Mouse (Mus musculus) retina, postnatal 1 day (tissue): ENCODE measurements around the gene Gm26920.

Source experiments
- DNase-seq: peaks from one replicate; pipeline ENCODE4 v3.0.0-alpha.2; 2012

Gene Gm26920

DNA sequence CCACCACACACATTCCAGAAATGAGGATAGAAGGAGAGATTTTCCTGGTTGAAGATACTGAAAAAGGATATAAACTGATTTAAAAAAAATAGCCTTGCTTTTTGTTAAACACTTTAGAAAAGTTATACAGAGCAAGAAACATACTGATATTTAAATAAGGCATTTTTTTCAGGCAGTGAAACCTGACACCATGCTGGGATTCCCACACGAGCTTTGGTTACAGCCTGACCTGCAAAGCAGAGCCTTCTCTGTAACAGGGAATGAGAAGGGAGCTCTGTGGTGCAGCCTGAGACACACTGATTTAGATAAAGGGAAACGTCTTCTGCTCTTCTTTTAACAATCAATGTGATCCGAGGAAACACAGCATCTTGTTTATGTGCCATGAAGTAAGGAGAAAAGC lies 36.6 kb downstream of the Gm26920 start:
- DNase-seq = no peak

GRCm38 (mm10) chr7:30050882-30051548 lies 39.2 kb downstream of the Gm26920 start, which contains the start of gene Zfp14:
Gene Zfp14, minus strand, starts transcription at chr7:30051380.
- peak; percentile 94 for DNase-seq

DNA sequence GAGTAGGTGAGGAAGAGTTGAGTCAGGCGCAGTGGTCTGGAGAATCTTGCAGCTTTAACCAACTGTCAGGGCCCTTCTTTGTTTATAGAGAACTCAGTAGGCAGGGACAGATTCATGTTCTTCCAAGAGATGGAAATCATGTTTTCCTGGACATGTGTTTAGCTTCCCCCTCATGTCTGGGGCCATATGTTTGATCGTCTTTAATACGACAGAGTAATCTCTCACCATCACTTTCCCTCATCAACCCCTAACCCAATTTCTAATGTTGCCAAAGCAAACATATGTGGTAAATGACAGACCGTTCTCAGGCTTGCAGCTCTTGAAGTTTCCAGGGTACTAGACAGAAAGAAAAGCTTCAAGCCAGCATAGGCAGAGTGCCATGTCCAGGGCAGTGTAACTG lies 42.1 kb downstream of the Gm26920 start:
- no peak for DNase-seq

- DNase-seq = no peak
Measured at GRCm38 (mm10) chr7:30044354-30044753, 45.9 kb downstream of the Gm26920 start.

GRCm38 (mm10) chr7:30034331-30034730 lies 55.9 kb downstream of the Gm26920 start:
- DNase-seq = no peak

GRCm38 (mm10) chr7:30031379-30031778 lies 58.8 kb downstream of the Gm26920 start:
- DNase-seq = no peak

GRCm38 (mm10) chr7:30030677-30031076 lies 59.5 kb downstream of the Gm26920 start:
- peak; percentile 34 for DNase-seq

DNA sequence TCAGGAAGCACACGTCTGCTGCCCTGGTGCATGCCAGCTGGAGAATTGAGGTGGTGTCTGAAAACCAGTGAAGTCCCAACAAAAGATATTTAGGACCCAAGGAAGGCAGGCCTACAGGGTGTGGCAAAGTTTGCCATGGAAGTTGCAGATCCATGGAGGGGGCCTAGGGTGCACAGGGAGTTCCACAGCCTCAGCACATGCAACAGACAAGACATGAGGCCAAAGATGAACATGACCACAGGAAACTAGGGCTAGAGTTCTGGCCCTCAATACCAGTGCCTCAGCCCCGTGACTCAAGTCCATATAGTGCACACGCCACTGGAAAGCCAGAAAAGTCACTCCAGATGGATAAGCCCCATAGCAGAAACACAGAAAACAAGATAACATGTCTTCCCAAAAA lies 61.6 kb downstream of the Gm26920 start:
- no peak for DNase-seq

DNA sequence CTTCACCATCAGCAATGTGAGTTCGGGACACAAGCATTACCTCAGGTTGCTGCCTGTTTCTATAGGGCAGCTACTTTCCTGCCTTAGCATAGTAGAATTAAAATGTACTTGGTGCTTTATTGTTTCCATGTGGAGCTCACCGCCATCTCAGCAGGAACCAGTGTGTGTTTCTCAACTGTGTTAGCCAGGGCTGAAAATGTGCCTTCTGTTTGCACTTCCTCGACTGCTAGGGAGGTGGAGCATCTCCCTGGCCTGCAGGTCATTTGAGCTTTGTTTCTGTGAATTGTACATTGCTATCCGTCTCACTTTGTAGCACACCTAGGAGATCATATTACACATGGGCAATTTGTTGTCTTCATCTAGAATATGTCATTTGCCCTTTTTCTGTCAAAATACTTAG lies 62.9 kb downstream of the Gm26920 start:
- DNase-seq = no peak

DNA sequence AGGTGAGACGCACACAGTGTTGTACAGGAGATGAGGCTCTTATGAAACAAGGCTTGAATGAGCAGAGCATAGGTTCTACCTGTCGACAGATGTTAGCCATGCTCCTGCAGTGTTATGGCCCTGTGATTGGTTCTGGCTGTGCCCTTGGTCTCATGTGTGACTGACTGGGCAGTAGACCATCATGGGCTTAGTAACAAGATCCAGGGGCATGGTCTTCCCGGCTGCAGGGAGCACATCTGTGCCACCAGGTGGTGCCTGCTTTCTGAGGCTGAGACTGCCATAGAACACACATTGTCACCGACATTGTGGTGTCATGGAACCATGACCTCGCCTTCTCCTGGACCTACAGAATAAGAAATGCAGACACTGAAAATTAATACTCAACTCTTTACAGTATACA lies 64.9 kb downstream of the Gm26920 start:
- DNase-seq = peak; percentile 16

DNA sequence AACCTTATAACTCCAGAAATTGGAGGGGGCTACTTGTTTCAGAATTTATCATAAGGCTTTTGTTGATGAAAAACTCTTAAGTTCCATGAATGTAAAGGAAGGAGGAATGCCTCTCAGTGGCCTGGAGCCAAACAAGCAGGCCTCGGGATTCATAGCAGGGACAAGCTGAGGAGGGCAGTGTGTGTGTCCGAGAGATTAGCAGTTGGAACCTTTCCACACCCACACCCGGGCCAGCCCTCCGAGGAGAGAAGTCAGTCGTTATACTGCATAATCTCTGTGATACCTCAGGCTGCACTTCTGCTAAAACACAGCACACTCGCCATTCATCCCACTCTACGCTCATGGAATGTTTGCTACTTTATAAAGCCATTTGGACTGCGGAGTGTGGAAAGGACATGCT lies 66.4 kb downstream of the Gm26920 start:
- DNase-seq = no peak

DNA sequence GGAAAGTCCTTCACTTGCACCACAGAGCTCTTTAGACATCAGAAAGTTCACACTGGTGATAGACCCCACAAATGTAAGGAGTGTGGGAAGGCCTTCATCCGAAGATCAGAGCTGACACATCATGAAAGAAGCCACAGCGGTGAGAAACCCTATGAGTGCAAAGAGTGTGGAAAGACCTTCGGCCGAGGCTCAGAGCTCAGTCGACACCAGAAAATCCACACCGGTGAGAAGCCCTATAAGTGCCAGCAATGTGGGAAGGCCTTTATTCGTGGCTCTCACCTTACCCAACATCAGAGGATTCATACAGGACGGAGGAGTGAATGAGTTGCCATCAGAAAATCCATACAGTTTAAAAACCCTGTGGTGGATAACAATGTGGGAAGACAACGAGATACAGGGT lies 66.9 kb downstream of the Gm26920 start:
- DNase-seq = no peak

- DNase-seq = no peak
Measured at GRCm38 (mm10) chr7:30019543-30019942, 70.7 kb downstream of the Gm26920 start.

DNA sequence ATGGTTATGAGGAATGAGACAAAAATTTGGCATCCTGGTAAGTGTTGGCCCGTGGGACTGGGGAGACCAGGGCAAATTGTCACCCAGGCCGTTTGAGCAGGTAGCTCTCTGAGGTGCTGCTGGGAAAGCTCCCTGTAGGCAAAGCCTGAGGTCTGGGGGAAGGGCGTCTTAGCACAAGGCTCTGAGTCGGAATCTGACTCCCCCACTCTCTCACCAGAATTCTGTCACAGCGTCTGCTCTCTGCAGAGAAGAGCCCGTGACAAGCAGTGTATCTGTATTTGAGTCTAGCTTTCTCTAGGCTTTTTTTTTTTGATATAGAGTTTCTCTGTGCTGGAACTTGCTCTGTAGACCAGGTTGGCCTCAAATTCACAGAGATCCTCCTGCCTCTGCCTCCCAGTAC lies 73.0 kb downstream of the Gm26920 start:
- DNase-seq = no peak

DNA sequence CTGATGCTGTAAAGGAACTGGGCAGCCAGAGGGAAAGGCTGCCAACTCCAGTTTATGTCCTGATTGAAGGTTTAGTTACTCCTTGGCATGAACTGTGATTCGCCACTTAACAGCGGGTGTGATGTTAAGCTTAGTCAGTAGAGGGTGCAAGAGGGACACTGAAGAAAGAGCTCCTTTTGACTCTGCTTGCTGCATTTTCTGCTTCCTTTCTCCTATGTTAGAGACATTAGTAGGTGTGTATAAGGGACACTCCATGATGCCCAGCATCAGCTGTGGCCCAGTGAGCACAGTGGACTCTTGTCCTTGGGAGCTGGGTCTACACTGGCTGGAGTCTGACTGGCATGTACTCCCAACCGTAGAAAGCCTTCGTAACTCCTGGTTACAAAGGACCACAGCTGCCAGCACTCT lies 77.2 kb downstream of the Gm26920 start:
- peak; percentile 87 for DNase-seq

GRCm38 (mm10) chr7:30010551-30011195 lies 79.5 kb downstream of the Gm26920 start:
- peak; percentile 59 for DNase-seq

DNA sequence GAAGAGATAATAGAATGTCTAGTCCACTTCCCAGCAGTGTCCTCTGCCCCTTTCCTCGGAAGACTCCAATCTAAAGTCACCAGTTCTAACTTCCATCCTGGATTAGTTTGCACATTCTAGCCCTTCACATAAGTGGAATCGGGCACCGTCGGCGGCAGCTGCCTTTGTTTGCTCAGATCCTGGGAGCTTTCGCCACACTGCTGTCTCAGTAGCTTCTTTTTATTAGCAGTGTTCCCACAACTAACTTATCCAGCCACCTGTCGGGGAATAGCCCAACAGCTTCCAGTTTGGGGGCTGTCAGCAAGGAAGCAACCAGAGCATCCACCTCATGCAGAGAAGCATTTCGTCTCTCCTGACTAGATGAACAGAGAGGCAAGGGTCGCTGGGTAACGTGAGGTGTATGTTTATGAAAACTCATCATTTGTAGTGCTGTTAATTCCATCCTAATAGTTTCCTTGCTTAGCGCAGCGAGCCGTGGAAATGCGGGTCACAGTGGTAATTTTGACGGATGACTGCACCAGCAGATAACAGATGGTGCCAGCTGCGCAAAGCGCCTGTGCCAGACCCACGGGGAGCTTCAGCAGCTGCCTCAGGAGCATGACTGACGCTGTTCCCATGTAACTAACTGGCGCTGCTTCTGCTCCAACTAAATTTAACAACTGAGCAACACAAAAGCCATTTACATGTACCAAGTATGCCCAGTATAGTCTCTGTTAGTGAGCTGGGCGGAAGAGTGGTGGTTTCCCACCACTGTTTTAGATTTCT lies 80.7 kb downstream of the Gm26920 start:
- peak; percentile 97 for DNase-seq

DNA sequence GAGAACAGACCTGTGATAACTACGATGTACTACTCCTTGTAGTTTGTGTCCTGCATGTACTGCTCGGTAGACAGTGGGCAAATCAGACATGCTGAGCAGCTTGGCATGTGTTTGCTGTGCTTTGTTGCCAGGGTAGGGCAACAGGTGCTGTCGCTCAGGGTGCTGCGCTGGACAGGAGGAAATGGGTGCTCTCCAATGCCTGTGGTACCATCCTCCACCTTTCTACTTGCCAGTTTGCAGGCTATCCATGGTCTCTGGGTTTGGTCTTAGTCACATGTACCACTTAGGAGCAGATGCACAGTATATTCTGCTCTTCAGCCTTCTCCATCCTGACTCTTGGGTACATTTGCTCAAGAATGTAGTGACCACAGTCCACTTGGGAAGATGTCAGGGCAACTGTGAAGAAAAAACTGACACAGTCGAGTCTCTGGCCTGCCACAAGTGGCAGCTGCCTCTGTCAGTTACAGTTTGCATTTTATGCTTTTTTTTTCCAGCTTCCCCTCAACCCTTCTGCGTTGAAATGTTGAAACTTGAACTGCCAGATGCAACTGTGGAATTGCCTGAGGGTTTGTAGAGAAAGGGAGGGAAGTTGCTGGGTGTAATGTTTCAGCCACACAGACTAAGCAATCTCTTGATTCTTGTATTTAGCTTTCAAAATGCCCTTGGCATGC lies 82.1 kb downstream of the Gm26920 start:
- no peak for DNase-seq

DNA sequence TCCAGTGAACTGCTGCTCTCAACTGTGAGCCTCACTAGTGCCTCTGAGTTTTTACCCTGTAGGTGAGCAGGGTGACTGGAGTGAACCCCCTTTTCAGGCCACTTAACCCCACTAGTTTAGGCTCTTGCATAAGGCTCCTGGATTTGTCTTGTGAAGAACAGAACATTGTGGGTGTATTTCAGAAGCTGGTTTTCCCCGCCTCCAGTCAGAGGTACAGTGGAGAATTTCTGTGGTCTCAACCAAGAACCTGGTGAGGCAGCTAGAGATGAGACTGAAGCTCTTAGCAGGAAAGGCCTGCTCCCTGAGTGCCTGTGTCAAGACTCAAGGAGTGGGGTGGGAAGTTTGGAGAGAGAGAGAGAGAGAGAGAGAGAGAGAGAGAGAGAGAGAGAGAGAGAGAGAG lies 82.6 kb downstream of the Gm26920 start:
- DNase-seq = no peak
